Mouse (Mus musculus) ZHBTc4 (cell line): Measurements from ENCODE around the gene Rbm41.
A peak's percentile ranks its signal among the peaks of the same experiment; 100 is the strongest.

Experiments used
- DNase-seq: peaks from one replicate; pipeline ENCODE4 v3.0.0-alpha.2; 2011; ENCODE audit warnings: low read depth, low spot score

The Rbm41 gene

GRCm38 (mm10) chrX:139997740-139998690, at the start of gene Rbm41:
Gene Rbm41 (minus strand): TSS chrX:139998595.
- peak; percentile 94 for DNase-seq

- no peak for DNase-seq
These were observed 283 bp upstream of the Rbm41 start for GRCm38 (mm10) chrX:139998691-139999065.

DNA sequence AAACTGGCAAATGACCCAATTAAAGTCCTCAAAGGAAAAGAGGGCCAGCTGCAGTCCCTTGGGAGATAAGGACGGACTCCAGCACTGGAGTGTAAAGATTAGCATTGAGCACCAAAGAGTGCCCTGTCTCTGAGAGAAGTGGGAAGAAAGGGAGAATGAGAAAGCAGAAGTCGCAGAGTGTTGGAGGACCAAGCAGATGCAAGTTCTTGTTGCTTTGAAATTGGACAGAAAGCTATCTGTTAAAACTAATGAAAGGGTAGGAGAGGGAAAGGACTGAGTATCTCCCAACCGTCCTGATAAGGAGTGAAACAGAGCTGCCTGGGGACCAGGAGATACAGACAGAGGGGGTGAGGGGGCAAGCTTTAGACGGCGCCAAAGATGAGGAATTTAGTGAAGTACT, 16.3 kb downstream of the Rbm41 start:
- no peak for DNase-seq

GRCm38 (mm10) chrX:139933507-139933906, 64.9 kb downstream of the Rbm41 start:
- DNase-seq = no peak

DNA sequence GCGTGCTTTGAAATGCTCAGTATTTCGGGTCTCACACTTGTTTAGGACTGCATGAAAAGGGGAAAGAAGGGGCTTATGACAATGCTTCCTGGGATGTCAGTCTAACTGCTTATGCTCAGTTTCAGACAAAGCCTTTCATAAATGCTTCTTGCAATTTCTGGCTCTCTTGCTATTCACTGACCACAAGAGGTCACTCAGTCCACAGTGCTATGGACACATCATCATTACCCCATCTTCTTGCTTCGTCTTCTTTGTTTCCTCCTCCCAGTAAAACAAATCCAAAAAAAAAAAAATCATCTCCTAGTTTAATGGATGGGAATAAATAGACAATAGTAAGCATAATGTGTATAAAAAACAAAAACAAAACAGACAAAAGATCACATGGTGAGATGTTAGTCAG, 65.9 kb downstream of the Rbm41 start:
- no peak for DNase-seq

- DNase-seq = no peak
These were observed 77.8 kb downstream of the Rbm41 start for GRCm38 (mm10) chrX:139920572-139920971.

- no peak for DNase-seq
These were observed 107.0 kb downstream of the Rbm41 start for GRCm38 (mm10) chrX:139891387-139891786.

DNA sequence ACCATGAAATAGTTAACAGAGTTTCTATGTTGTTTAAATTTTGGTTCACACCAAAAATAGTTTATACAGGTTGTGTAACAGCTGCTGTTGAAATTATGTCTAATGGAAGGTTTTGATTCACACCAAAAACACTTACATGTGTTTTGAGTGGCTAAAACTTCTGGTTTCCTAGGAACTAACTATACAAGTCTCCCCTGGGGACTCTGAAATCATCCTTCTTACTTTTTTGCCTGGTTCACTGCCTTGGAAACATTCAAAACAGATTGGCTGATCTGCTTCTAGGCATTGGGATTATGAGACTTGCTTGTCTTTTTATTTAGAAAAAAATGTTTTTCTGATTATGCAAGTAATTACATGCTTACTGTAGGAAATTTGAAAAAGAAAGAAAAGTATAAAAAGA, 115.2 kb downstream of the Rbm41 start:
- no peak for DNase-seq

DNA sequence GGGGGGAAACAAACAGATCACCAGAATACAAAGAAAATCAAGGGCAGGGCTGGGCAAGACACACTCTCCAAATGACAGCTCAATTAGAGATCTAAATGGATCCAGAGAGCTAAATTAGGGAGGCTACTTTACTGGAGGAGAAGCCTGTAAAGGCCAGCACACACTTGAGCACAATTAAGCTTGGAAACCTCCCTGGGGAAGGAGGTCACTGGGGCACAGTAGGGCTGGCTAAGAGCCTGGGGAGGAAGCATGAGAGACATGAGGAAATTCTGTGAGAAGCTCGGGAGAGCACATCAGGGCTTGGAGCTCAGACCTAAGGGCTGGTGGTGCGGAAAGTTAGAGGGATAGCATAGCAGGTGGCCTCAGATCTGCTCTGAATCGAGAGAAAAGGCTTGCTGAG, 120.5 kb downstream of the Rbm41 start:
- DNase-seq = no peak

DNA sequence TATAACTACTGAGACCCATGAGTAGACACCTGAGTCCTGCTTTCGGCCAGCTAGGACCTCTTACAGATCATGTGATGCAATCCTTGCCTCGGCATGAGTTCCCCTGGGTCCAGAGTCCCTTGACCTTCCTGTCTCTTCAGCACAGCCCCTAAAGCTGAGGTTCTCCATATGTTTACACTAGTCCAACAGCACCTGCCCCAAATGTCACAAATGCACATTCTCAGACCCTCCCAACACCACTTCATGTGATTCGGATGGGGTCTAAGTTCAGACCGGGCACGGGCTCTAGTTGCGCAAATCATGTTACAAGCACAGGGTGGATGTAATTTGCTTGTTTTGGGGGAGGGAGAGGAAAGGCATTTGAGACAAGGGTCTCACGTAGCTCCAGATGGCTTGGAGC, 121.3 kb downstream of the Rbm41 start:
- no peak for DNase-seq

DNA sequence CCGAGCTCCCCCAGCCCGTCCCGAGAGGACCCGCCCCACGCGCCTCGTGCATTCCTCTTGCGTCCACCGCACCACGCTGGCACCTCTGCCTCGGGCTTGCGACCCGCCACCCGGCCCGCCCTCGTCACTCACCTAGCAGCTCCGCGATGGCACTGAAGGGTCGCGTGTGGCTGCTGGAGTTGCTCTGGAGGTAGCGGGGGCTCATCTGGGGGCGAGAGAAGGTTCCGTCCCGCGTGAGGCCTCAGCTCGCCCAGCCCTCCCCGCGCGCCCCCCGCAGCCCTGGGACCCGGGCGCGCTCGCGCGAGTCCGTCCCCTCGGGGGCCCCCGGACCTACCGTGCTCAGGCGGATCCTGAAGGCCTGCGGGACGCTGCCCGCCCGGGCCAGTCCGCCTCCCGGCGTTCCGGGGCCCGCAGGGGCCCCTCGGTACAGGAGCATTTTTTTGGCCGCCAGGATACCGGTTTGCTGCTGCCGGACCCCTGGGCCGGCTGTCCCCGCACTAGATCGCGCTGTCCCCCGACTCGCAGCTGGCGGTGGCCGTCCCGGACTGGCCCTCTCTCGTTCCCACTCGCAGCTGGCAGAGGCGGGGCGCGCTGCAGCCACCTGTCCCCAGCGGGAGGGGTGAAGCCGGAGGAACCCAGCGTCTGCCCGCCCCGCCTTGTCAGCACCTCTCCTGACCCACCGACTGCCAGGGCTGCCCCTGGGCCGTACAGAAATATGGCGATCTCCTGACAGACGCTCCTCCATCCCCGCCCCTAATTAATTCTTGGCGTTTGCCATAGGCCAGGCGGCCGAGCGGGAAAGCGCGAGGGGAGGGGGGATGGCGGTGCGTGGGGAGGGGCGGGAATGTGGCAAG, 127.2 kb downstream of the Rbm41 start, which contains the start of gene Morc4:
Morc4 (minus strand) TSS at position 740 of the 854 bp plus-strand sequence.
- DNase-seq = peak; percentile 71

- peak; percentile 28 for DNase-seq
These were observed 128.1 kb downstream of the Rbm41 start for GRCm38 (mm10) chrX:139870300-139870711.

DNA sequence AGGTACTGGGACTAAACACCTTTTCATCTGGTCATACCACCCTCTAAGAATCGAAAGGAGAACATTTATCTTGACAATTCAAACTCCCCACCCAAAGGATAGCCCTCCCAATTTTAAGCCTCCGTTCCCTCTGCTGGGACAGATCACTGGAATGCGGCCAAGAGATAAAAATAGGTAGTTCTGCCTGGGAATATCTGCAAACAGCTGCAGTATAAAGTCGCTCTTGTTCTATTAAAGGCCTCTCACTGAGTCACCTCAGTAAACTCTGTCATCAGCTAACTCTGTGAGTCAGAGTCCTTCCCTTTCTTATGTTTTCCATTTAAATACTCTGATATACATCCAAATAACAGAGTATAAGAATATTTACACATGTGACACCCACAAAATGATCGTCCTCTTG, 139.0 kb downstream of the Rbm41 start:
- no peak for DNase-seq

DNA sequence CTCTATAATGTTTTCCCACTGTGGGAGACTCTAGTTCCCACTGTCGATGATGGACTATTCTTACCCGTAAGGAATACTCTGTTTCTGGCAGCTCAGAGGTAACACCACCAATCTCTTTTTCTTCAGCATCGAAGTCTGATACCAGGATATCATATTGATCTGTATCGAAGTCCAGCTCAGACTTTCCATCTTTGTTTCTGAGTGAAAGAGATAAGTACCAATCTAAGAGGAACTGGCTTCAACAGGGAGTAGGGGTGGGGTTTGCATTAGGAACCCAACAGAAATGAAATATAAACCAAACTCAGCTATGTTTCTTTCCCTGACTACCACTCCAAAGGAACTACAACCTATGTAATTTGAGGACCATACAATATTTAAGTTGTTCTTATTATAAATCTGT, 143.6 kb downstream of the Rbm41 start:
- DNase-seq = no peak

GRCm38 (mm10) chrX:139841091-139841490, 157.3 kb downstream of the Rbm41 start:
- no peak for DNase-seq
